Mouse (Mus musculus): ENCODE data around the gene Nudt3.

Nudt3 gene

GRCm38 (mm10) chr17:27534718-27535117 is 88.6 kb downstream of the Nudt3 start:
- H3K27me3 ChIP-seq (ENCODE audit: control insufficient read depth, insufficient read depth, low read length, poor library complexity, severe bottlenecking): no peaks in the 10 kb centered on the region
- H3K36me3 ChIP-seq (ENCODE audit: control insufficient read depth, insufficient read depth, low read length, poor library complexity, severe bottlenecking): no peaks in the 10 kb centered on the region
- DNase-seq (ENCODE audit: low read depth, low spot score): peak; percentile 92

- no peaks in the 10 kb centered on the region for H3K27me3 ChIP-seq (ENCODE audit: control insufficient read depth, insufficient read depth, low read length, poor library complexity, severe bottlenecking)
- DNase-seq (ENCODE audit: low read depth, low spot score): peak; percentile 48
- no peaks in the 10 kb centered on the region for H3K36me3 ChIP-seq (ENCODE audit: control insufficient read depth, insufficient read depth, low read length, poor library complexity, severe bottlenecking)
Measured at GRCm38 (mm10) chr17:27533354-27533753, 89.9 kb downstream of the Nudt3 start.

GRCm38 (mm10) chr17:27532095-27532494 is 91.2 kb downstream of the Nudt3 start:
- H3K36me3 ChIP-seq (ENCODE audit: control insufficient read depth, insufficient read depth, low read length, poor library complexity, severe bottlenecking): no peaks in the 10 kb centered on the region
- no peak for DNase-seq (ENCODE audit: low read depth, low spot score)
- no peaks in the 10 kb centered on the region for H3K27me3 ChIP-seq (ENCODE audit: control insufficient read depth, insufficient read depth, low read length, poor library complexity, severe bottlenecking)
